Mouse (Mus musculus): ENCODE data around the gene Ttll13. TPM values are rescaled to one million over a fixed set of nuclear protein-coding genes. Genes with fewer than 3 reads are reported as not detected.

The Ttll13 gene
- polyA plus RNA-seq, 1 experiment from 2014 or later: 0.35 TPM

- 94% methylated on average over 10 of the region's 10 CpGs for WGBS
- no peak for ATAC-seq (replicated peaks; ENCODE audit: insufficient number of reproducible peaks, low FRiP score, low TSS enrichment, low read depth)
- Histone ChIP-seq H3K4me2 (ENCODE audit: low read depth, low read length) (no peak overlapping the region), H3K4me1 (ENCODE audit: control insufficient read depth, insufficient read depth, low read length) (no peaks in the 10 kb centered on the region), H3K36me3 (replicated peaks; ENCODE audit: control insufficient read depth, insufficient read depth, low read depth, low read length) (no peaks in the 10 kb centered on the region), H3K27ac (replicated peaks; ENCODE audit: low read depth, low read length) (no peak overlapping the region), H3K9ac (replicated peaks; ENCODE audit: low read length) (no peak overlapping the region), H3K9me3 (replicated peaks; ENCODE audit: control insufficient read depth, low read length) (no peaks in the 10 kb centered on the region), H3K27me3 (ENCODE audit: control insufficient read depth, insufficient read depth, low read length) (no peaks in the 10 kb centered on the region), H3K4me3 (ENCODE audit: low read depth, low read length) (no peak overlapping the region)
- DNase-seq (ENCODE audit: low spot score): no peak
These were observed 7.6 kb upstream of the Ttll13 start for GRCm38 (mm10) chr7:80238542-80238941.

DNA sequence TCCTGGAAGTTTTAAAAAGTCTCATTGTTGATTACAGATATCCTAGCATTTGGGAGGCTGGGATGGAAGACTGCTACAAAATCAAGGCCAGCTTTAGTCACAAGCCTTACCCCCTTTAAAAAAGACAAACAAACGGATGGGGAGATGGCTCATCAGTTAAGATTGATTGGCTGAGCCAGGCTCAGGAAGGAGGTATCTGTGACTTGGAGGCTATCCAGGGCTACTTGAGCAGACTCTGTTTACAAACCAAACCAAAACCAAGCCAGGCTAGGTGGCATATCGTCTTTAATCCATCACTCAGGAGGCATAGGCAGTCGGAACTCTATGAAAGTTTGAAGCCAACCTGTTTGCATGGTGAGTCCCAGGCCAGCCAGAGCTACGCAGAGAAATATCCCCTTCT is 4.5 kb upstream of the Ttll13 start:
- WGBS: 87% methylated on average over 4 of the region's 4 CpGs
- H3K4me1 ChIP-seq (ENCODE audit: control insufficient read depth, insufficient read depth, low read length): no peaks in the 10 kb centered on the region
- no peaks in the 10 kb centered on the region for H3K36me3 ChIP-seq (replicated peaks; ENCODE audit: control insufficient read depth, insufficient read depth, low read depth, low read length)
- no peak overlapping the region for H3K27ac ChIP-seq (replicated peaks; ENCODE audit: low read depth, low read length)
- no peak overlapping the region for H3K4me3 ChIP-seq (ENCODE audit: low read depth, low read length)
- no peak for DNase-seq (ENCODE audit: low spot score)
- H3K9ac ChIP-seq (replicated peaks; ENCODE audit: low read length): no peak overlapping the region
- no peaks in the 10 kb centered on the region for H3K27me3 ChIP-seq (ENCODE audit: control insufficient read depth, insufficient read depth, low read length)
- ATAC-seq (replicated peaks; ENCODE audit: insufficient number of reproducible peaks, low FRiP score, low TSS enrichment, low read depth): no peak
- no peak overlapping the region for H3K4me2 ChIP-seq (ENCODE audit: low read depth, low read length)
- H3K9me3 ChIP-seq (replicated peaks; ENCODE audit: control insufficient read depth, low read length): no peaks in the 10 kb centered on the region

GRCm38 (mm10) chr7:80244851-80245250 is 1.3 kb upstream of the Ttll13 start:
- Histone ChIP-seq H3K27me3 (ENCODE audit: control insufficient read depth, insufficient read depth, low read length) (no peaks in the 10 kb centered on the region), H3K4me2 (ENCODE audit: low read depth, low read length) (no peak overlapping the region), H3K4me1 (ENCODE audit: control insufficient read depth, insufficient read depth, low read length) (no peaks in the 10 kb centered on the region), H3K9me3 (replicated peaks; ENCODE audit: control insufficient read depth, low read length) (no peaks in the 10 kb centered on the region), H3K4me3 (ENCODE audit: low read depth, low read length) (no peak overlapping the region), H3K27ac (replicated peaks; ENCODE audit: low read depth, low read length) (no peak overlapping the region), H3K36me3 (replicated peaks; ENCODE audit: control insufficient read depth, insufficient read depth, low read depth, low read length) (no peaks in the 10 kb centered on the region), H3K9ac (replicated peaks; ENCODE audit: low read length) (no peak overlapping the region)
- 88% methylated on average over 4 of the region's 4 CpGs for WGBS
- ATAC-seq (replicated peaks; ENCODE audit: insufficient number of reproducible peaks, low FRiP score, low TSS enrichment, low read depth) (no peak), DNase-seq (ENCODE audit: low spot score) (no peak)

GRCm38 (mm10) chr7:80246859-80247258 is 683 bp downstream of the Ttll13 start:
- H3K4me3 ChIP-seq (ENCODE audit: low read depth, low read length): no peak overlapping the region
- no peaks in the 10 kb centered on the region for H3K27me3 ChIP-seq (ENCODE audit: control insufficient read depth, insufficient read depth, low read length)
- no peak overlapping the region for H3K9ac ChIP-seq (replicated peaks; ENCODE audit: low read length)
- 62% methylated on average over 7 of the region's 7 CpGs for WGBS
- no peak overlapping the region; the same call in 1 of the 2 replicates for H3K4me2 ChIP-seq (ENCODE audit: low read depth, low read length)
- DNase-seq (ENCODE audit: low spot score) (no peak), ATAC-seq (replicated peaks; ENCODE audit: insufficient number of reproducible peaks, low FRiP score, low TSS enrichment, low read depth) (no peak)
- H3K9me3 ChIP-seq (replicated peaks; ENCODE audit: control insufficient read depth, low read length): no peaks in the 10 kb centered on the region
- H3K36me3 ChIP-seq (replicated peaks; ENCODE audit: control insufficient read depth, insufficient read depth, low read depth, low read length): no peaks in the 10 kb centered on the region
- H3K4me1 ChIP-seq (ENCODE audit: control insufficient read depth, insufficient read depth, low read length): no peaks in the 10 kb centered on the region
- no peak overlapping the region for H3K27ac ChIP-seq (replicated peaks; ENCODE audit: low read depth, low read length)

DNA sequence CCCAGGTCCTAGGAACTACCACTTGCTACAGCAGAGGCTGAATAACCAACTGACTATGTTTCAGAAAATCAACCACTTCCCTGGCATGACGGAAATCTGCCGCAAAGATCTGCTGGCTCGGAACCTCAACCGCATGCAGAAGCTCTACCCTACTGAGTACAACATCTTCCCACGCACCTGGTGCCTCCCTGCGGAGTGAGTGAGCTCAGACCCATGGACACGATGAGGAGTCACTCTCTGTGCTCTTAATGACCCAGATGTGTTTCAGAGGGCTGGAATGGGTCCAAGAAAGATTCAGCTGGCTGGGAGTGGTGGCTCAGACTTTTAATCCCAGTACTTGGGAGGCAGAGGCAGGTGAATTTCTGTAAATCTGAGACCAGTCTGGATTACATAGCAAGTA is 6.3 kb downstream of the Ttll13 start:
- Histone ChIP-seq H3K27me3 (ENCODE audit: control insufficient read depth, insufficient read depth, low read length) (no peaks in the 10 kb centered on the region), H3K4me2 (ENCODE audit: low read depth, low read length) (no peak overlapping the region), H3K9ac (replicated peaks; ENCODE audit: low read length) (no peak overlapping the region), H3K4me3 (ENCODE audit: low read depth, low read length) (no peak overlapping the region), H3K4me1 (ENCODE audit: control insufficient read depth, insufficient read depth, low read length) (no peaks in the 10 kb centered on the region), H3K27ac (replicated peaks; ENCODE audit: low read depth, low read length) (no peak overlapping the region), H3K9me3 (replicated peaks; ENCODE audit: control insufficient read depth, low read length) (no peaks in the 10 kb centered on the region), H3K36me3 (replicated peaks; ENCODE audit: control insufficient read depth, insufficient read depth, low read depth, low read length) (no peaks in the 10 kb centered on the region)
- DNase-seq (ENCODE audit: low spot score) (no peak), ATAC-seq (replicated peaks; ENCODE audit: insufficient number of reproducible peaks, low FRiP score, low TSS enrichment, low read depth) (no peak)
- WGBS: 81% methylated on average over 7 of the region's 7 CpGs

GRCm38 (mm10) chr7:80252886-80253285 is 6.7 kb downstream of the Ttll13 start:
- no peaks in the 10 kb centered on the region for H3K27me3 ChIP-seq (ENCODE audit: control insufficient read depth, insufficient read depth, low read length)
- no peaks in the 10 kb centered on the region for H3K9me3 ChIP-seq (replicated peaks; ENCODE audit: control insufficient read depth, low read length)
- 86% methylated on average over 11 of the region's 11 CpGs for WGBS
- no peak for ATAC-seq (replicated peaks; ENCODE audit: insufficient number of reproducible peaks, low FRiP score, low TSS enrichment, low read depth)
- no peak overlapping the region for H3K4me3 ChIP-seq (ENCODE audit: low read depth, low read length)
- H3K9ac ChIP-seq (replicated peaks; ENCODE audit: low read length): no peak overlapping the region
- H3K36me3 ChIP-seq (replicated peaks; ENCODE audit: control insufficient read depth, insufficient read depth, low read depth, low read length): no peaks in the 10 kb centered on the region
- no peak overlapping the region for H3K27ac ChIP-seq (replicated peaks; ENCODE audit: low read depth, low read length)
- no peak overlapping the region for H3K4me2 ChIP-seq (ENCODE audit: low read depth, low read length)
- no peak for DNase-seq (ENCODE audit: low spot score)
- no peaks in the 10 kb centered on the region for H3K4me1 ChIP-seq (ENCODE audit: control insufficient read depth, insufficient read depth, low read length)

DNA sequence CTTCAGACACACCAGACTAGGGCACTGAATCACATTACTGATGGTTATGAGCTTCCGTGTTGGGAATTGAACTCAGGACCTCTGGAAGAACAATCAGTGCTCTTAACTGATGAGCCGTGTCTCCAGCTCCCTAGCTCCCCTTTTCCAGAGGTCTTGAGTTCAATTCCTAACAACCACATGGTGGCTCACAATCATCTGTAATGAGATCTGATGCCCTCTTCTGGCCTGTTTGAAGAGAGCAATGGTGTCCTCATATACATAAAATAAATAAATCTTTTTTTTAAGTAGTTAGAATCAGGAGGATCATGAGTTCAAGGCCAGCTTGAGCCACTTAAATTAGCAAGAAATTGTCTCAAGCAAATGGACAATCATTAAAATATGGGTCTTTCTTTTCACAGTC is 9.8 kb downstream of the Ttll13 start:
- ATAC-seq (replicated peaks; ENCODE audit: insufficient number of reproducible peaks, low FRiP score, low TSS enrichment, low read depth): no peak
- Histone ChIP-seq H3K4me2 (ENCODE audit: low read depth, low read length) (no peak overlapping the region), H3K27ac (replicated peaks; ENCODE audit: low read depth, low read length) (no peak overlapping the region), H3K9ac (replicated peaks; ENCODE audit: low read length) (no peak overlapping the region), H3K4me3 (ENCODE audit: low read depth, low read length) (no peak overlapping the region), H3K27me3 (ENCODE audit: control insufficient read depth, insufficient read depth, low read length) (no peaks in the 10 kb centered on the region), H3K4me1 (ENCODE audit: control insufficient read depth, insufficient read depth, low read length) (no peaks in the 10 kb centered on the region), H3K9me3 (replicated peaks; ENCODE audit: control insufficient read depth, low read length) (no peaks in the 10 kb centered on the region), H3K36me3 (replicated peaks; ENCODE audit: control insufficient read depth, insufficient read depth, low read depth, low read length) (no peaks in the 10 kb centered on the region)
- 68% methylated on average over 2 of the region's 2 CpGs for WGBS
- DNase-seq (ENCODE audit: low spot score): no peak

DNA sequence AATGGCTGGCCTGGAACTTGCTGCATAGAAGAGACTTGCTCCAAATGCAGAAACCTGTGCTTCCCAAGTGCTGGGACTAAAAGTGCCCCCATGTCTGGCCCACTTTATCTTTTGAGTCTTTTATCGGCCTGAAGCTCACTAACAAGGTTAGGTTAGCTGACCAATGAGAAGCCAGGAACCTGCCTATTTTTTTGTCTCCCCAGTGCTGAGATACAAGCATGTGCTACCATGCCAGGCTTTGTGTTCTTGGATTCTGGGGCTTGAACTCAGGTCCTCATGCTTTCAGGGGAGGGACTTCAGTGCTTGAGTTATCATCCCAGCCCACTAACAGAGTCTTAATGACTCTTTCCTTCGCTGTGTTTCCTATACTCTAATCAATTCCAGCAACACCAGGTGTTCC is 11.5 kb downstream of the Ttll13 start:
- H3K9ac ChIP-seq (replicated peaks; ENCODE audit: low read length): no peak overlapping the region
- 63% methylated on average over 2 of the region's 2 CpGs for WGBS
- no peak for ATAC-seq (replicated peaks; ENCODE audit: insufficient number of reproducible peaks, low FRiP score, low TSS enrichment, low read depth)

More for the DNA sequence above, 11.5 kb downstream of the Ttll13 start:
- no peak for DNase-seq (ENCODE audit: low spot score)
- H3K9me3 ChIP-seq (replicated peaks; ENCODE audit: control insufficient read depth, low read length): no peaks in the 10 kb centered on the region
- H3K4me1 ChIP-seq (ENCODE audit: control insufficient read depth, insufficient read depth, low read length): no peaks in the 10 kb centered on the region
- H3K4me2 ChIP-seq (ENCODE audit: low read depth, low read length): no peak overlapping the region
- no peak overlapping the region for H3K4me3 ChIP-seq (ENCODE audit: low read depth, low read length)
- H3K27me3 ChIP-seq (ENCODE audit: control insufficient read depth, insufficient read depth, low read length): no peaks in the 10 kb centered on the region
- no peak overlapping the region for H3K27ac ChIP-seq (replicated peaks; ENCODE audit: low read depth, low read length)
- no peaks in the 10 kb centered on the region for H3K36me3 ChIP-seq (replicated peaks; ENCODE audit: control insufficient read depth, insufficient read depth, low read depth, low read length)

Measured in embryonic facial prominence, embryonic 11.5 days (tissue).